Mouse (Mus musculus) bone marrow macrophage, adult 2 months (primary cell): ENCODE results near the gene Rab31.

ENCODE experiments used
- CTCF ChIP-seq: IDR thresholded peaks from 2 replicates; pipeline ENCODE4 v1.5.1; 2012; ENCODE audit warnings: low read depth, mild to moderate bottlenecking, low read length, moderate library complexity
- POLR2A ChIP-seq: IDR thresholded peaks from 2 replicates; pipeline ENCODE4 v1.6.1; 2012; ENCODE audit warnings: mild to moderate bottlenecking, low read depth, low read length, borderline replicate concordance

DNA sequence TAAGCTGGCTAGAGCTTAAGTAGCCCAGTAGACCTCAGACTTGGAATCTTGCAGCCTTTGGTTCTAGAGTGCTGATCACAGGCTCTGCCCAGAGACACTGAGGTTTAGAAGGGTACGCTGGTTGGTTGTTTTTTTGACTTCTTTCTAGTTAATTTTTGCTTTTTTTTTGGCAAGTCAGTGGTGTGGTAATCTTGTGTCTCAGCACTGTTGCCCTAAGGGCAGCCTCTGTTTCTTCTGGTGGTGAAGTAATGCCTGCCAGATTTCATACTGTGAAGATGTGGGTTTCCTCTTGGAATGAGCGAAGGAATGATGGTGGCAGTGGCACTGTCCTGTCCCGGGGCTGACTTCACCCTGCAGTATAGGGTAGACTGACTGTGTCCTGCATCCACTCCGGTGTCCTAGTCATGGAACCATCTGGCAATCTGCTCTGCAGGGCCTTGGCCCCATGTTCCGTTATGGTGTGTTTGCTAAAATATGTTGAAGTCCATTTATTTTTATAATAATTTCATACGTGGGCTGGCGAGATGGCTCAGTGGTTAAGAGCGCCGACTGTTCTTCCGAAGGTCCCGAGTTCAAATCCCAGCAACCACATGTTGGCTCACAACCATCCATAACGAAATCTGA, 20.9 kb upstream of the Rab31 start:
- TF ChIP-seq POLR2A (no peak), CTCF (no peak)
